Comparison of ENCODE assay signal across 8 mouse cellular contexts in genomic region chrX:49797213-49798019, GRCm38 (mm10). TPM values are rescaled to one million over a fixed set of nuclear protein-coding genes. Genes with fewer than 3 reads are reported as not detected.
DNase-seq lines count a peak whose midpoint lies in the region; ATAC-seq and TF ChIP-seq lines count a peak whose summit lies in the region.

Gene Igsf1, minus strand, starts transcription at chrX:49797749.

- H3K4me2 ChIP-seq in intestine, embryonic 14.5 days (ENCODE audit: low read length) = peak within 1 kb of the TSS; percentile 51
- H3K4me2 ChIP-seq in limb, embryonic 15.5 days = peak within 1 kb of the TSS; percentile 49
- peak within 1 kb of the TSS; percentile 65 for H3K4me2 ChIP-seq in midbrain, embryonic 16.5 days (ENCODE audit: low read length)

- peak within 1 kb of the TSS; percentile 72 for H3K4me3 ChIP-seq in E14TG2a.4 (replicated peaks; ENCODE audit: low read length)
- H3K4me3 ChIP-seq in intestine, embryonic 14.5 days (ENCODE audit: low read depth, low read length) = peak within 1 kb of the TSS; percentile 28
- H3K4me3 ChIP-seq in limb, embryonic 15.5 days = peak within 1 kb of the TSS; percentile 32
- H3K4me3 ChIP-seq in midbrain, embryonic 16.5 days (ENCODE audit: low read depth, low read length) = peak within 1 kb of the TSS; percentile 42

- peak; percentile 87 for DNase-seq in ZHBTc4 (ENCODE audit: low read depth, low spot score)
- DNase-seq in forelimb bud, embryonic 11.5 days (ENCODE audit: low read depth, low spot score) = peak; percentile 42
- peak; percentile 64 for DNase-seq in intestine, embryonic 14.5 days (ENCODE audit: low spot score)
- DNase-seq in spleen, postnatal 10 days (ENCODE audit: low spot score in 2 of 2) = no peak
- no peak for DNase-seq in spleen, adult 12 weeks (ENCODE audit: low spot score)

- TF ChIP-seq CTCF in E14TG2a.4 (conservative IDR thresholded peaks at IDR 0.05; ENCODE audit: low read length) = no peak

- ATAC-seq in intestine, embryonic 14.5 days (replicated peaks; ENCODE audit: low FRiP score, low TSS enrichment, low read depth) = peak; percentile 96
- ATAC-seq in limb, embryonic 15.5 days (ENCODE audit: insufficient number of reproducible peaks, low FRiP score, low TSS enrichment, low read depth) = no peak
- peak; percentile 96 for ATAC-seq in midbrain, embryonic 16.5 days

- no peaks in the 10 kb centered on the region for H3K27me3 ChIP-seq in E14TG2a.4 (ENCODE audit: insufficient read depth, low read length)
- H3K27me3 ChIP-seq in intestine, embryonic 14.5 days (replicated peaks; ENCODE audit: control insufficient read depth, insufficient read depth, low read length) = no peaks in the 10 kb centered on the region; the same call in 1 of the 2 replicates
- H3K27me3 ChIP-seq in limb, embryonic 15.5 days = no peaks in the 10 kb centered on the region
- no peaks in the 10 kb centered on the region for H3K27me3 ChIP-seq in midbrain, embryonic 16.5 days (ENCODE audit: control insufficient read depth, insufficient read depth, low read depth, low read length)

- WGBS in intestine, embryonic 14.5 days = 18% methylated on average over 28 of the region's 28 CpGs
- WGBS in limb, embryonic 15.5 days = 19% methylated on average over 28 of the region's 28 CpGs
- WGBS in midbrain, embryonic 16.5 days = 21% methylated on average over 26 of the region's 28 CpGs

- H3K9ac ChIP-seq in intestine, embryonic 14.5 days (ENCODE audit: low read length) = no peak within 1 kb of the TSS
- no peak within 1 kb of the TSS for H3K9ac ChIP-seq in limb, embryonic 15.5 days
- peak within 1 kb of the TSS; percentile 58 for H3K9ac ChIP-seq in midbrain, embryonic 16.5 days (ENCODE audit: low read depth, low read length)

- H3K36me3 ChIP-seq in E14TG2a.4 (ENCODE audit: insufficient read depth, low read length) = no peaks in the 10 kb centered on the region
- no peaks in the 10 kb centered on the region for H3K36me3 ChIP-seq in intestine, embryonic 14.5 days (ENCODE audit: control insufficient read depth, insufficient read depth, low read length)
- no peaks in the 10 kb centered on the region for H3K36me3 ChIP-seq in limb, embryonic 15.5 days
- H3K36me3 ChIP-seq in midbrain, embryonic 16.5 days (ENCODE audit: control insufficient read depth, insufficient read depth, low read length) = no peaks in the 10 kb centered on the region

- H3K4me1 ChIP-seq in E14TG2a.4 (replicated peaks; ENCODE audit: low read depth, low read length) = peaks cover 7% of the 10 kb centered on the region; the same call in 1 of the 2 replicates
- H3K4me1 ChIP-seq in intestine, embryonic 14.5 days (replicated peaks; ENCODE audit: control insufficient read depth, insufficient read depth, low read length) = no peaks in the 10 kb centered on the region
- no peaks in the 10 kb centered on the region for H3K4me1 ChIP-seq in limb, embryonic 15.5 days
- no peaks in the 10 kb centered on the region for H3K4me1 ChIP-seq in midbrain, embryonic 16.5 days (ENCODE audit: control insufficient read depth, insufficient read depth, low read length)

- H3K27ac ChIP-seq in intestine, embryonic 14.5 days (ENCODE audit: low read depth) = no peak within 1 kb of the TSS
- no peak within 1 kb of the TSS for H3K27ac ChIP-seq in limb, embryonic 15.5 days
- no peak within 1 kb of the TSS for H3K27ac ChIP-seq in midbrain, embryonic 16.5 days (ENCODE audit: low read length)

- no peaks in the 10 kb centered on the region for H3K9me3 ChIP-seq in E14TG2a.4 (ENCODE audit: low read length)
- H3K9me3 ChIP-seq in intestine, embryonic 14.5 days (ENCODE audit: control insufficient read depth, low read length) = no peaks in the 10 kb centered on the region
- H3K9me3 ChIP-seq in limb, embryonic 15.5 days = no peaks in the 10 kb centered on the region
- no peaks in the 10 kb centered on the region for H3K9me3 ChIP-seq in midbrain, embryonic 16.5 days (replicated peaks; ENCODE audit: control insufficient read depth, low read length, poor library complexity, severe bottlenecking)

RNA-seq across cellular contexts. Expression of gene Igsf1, which starts in this region (rescaled TPM):
- 2.1 and 2.2 TPM in 2 replicates for polyA plus RNA-seq in intestine, embryonic 14.5 days (2014; fragmentation: Nextera tagmentation; extraction: Ambion mirVana)
- 2.7 and 6.5 TPM in 2 replicates for polyA plus RNA-seq in limb, embryonic 15.5 days (2015; fragmentation: Nextera tagmentation; extraction: Ambion mirVana)
- polyA plus RNA-seq in midbrain, embryonic 16.5 days (2015; fragmentation: Nextera tagmentation; extraction: Ambion mirVana) = 14.8 and 15.4 TPM in 2 replicates

Comparison
In these comparisons a context has a peak if more than half of its experiments do, and no peak if none do; other contexts are left out.
1. DNase-seq: peak in ZHBTc4 (single experiment), forelimb bud, embryonic 11.5 days (single experiment) and intestine, embryonic 14.5 days (single experiment); none in spleen, postnatal 10 days (0 of 2) and spleen, adult 12 weeks (single experiment).
2. Peak in every context shown above with its lines, with median percentiles within 50 percentile points of each other: H3K4me3 ChIP-seq and H3K4me2 ChIP-seq.